Mouse (Mus musculus) NIH3T3 (cell line): ENCODE data around the gene Cers5.
"Not testable (repeated sequence)": the region's sequence is repeated elsewhere in the genome, so short reads cannot be mapped to it uniquely, and the experiment has no call there.

Experiments
- DNase-seq: peaks from one replicate; pipeline ENCODE4 v3.0.0-alpha.2; 2012; ENCODE audit warnings: low read depth

Gene Cers5

GRCm38 (mm10) chr15:99708176-99708575 is 64.5 kb downstream of the Cers5 start:
- DNase-seq, result no peak

GRCm38 (mm10) chr15:99705440-99706048 is 67.1 kb downstream of the Cers5 start, which contains the start of gene Gm17349:
Gene Gm17349, minus strand, starts transcription at chr15:99705490.
- DNase-seq, result peak; percentile 90

GRCm38 (mm10) chr15:99704881-99705280 is 67.8 kb downstream of the Cers5 start:
- DNase-seq, result peak; percentile 52

DNA sequence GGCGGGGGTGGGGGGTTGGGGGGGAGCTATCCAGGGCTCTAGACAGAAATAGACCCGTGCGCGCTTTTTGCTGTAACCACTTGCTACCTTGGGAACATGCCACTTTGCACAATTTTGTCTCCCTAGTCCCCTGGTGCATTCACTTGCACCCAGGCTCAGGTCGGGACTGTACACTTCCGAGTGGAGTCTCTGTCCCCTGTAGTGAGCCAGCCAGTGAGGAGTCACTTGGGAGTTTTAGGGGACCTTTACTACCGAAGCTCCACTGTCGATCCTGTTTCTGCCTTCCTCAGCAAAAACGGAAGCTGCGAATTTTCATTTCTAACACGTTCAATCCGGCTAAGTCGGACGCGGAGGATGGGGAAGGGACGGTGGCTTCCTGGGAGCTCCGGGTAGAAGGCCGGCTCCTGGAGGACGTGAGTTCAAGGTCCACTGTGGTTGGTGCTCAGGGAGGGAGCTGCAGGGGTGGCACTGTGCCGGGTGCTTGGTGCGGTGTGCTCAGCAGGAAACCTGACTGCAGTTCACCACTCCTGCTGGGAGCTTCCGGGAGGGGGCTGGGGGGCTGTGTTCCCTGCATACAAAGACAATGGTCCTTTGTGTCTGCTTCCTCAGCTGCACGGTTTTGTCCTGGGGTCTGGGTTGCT is 68.5 kb downstream of the Cers5 start:
- no peak for DNase-seq

GRCm38 (mm10) chr15:99703676-99704040 is 69.0 kb downstream of the Cers5 start:
- DNase-seq, result no peak

DNA sequence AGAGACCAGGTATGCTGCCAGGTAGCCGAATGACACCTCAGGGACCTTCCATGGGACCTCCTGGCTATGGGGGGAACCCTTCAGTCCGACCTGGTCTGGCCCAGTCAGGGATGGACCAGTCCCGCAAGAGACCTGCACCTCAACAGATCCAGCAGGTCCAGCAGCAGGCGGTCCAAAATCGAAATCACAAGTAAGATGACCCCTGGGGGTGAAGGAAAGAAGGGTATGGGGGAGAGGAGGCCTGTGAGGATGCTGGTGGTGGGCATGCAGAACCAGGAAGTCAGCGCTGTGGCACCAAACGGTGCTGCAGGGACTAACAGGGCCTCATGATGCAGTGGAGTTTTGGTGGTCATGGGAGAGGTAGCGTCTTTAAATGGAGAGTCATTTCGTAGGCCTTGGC is 69.6 kb downstream of the Cers5 start:
- no peak for DNase-seq

DNA sequence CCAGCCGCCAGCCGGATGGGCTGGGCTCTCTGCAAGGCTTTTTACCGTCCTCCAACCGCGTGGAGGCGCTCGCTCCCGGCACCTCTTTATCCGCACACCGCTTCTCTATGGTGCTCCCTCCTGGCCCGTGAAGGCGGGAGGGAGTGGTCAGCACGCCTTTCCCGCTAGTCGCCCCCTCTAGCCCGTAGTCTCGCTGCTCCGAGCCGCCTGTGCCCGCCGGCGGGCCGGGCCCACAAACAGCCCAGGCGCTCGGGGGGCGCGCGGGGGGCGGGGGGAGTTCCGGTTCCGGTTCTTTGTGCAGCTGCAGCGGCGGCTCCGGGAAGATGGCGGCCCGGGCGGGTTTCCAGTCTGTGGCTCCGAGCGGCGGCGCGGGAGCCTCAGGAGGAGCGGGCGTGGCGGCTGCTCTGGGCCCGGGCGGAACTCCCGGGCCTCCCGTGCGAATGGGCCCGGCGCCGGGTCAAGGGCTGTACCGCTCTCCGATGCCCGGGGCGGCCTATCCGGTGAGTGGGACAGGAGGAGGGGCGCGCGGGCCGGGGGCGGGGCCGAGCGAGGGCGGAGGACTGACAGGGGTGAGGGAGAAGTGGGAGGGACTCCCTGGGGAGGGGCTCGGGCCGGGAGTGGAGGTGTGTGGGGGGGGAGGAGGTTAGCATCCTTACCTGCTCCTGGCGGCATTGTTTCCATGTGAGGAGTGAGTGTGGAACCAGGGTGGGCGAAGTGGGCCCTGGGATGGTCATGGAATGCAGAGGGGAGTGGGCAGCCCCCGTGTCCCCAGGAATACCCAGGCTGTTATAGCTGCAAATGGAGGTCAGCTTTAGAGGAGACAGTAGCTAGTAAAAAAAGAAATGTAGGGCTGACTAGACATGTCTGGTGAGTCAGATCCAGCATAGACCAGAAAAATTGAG is 70.4 kb downstream of the Cers5 start, which contains the start of gene Smarcd1:
Gene Smarcd1, plus strand, starts transcription at position 131 of the 902 bp plus-strand sequence.
- DNase-seq, result peak; percentile 97

- DNase-seq, result not testable (repeated sequence)
Measured at GRCm38 (mm10) chr15:99701640-99701998, 71.1 kb downstream of the Cers5 start.

- no peak for DNase-seq
Measured at GRCm38 (mm10) chr15:99700219-99701106, 72.2 kb downstream of the Cers5 start.

GRCm38 (mm10) chr15:99699715-99700114 is 73.0 kb downstream of the Cers5 start:
- DNase-seq, result no peak

GRCm38 (mm10) chr15:99698533-99699085 is 74.1 kb downstream of the Cers5 start:
- DNase-seq, result no peak

- peak; percentile 40 for DNase-seq
Measured at GRCm38 (mm10) chr15:99697309-99697708, 75.4 kb downstream of the Cers5 start.

DNA sequence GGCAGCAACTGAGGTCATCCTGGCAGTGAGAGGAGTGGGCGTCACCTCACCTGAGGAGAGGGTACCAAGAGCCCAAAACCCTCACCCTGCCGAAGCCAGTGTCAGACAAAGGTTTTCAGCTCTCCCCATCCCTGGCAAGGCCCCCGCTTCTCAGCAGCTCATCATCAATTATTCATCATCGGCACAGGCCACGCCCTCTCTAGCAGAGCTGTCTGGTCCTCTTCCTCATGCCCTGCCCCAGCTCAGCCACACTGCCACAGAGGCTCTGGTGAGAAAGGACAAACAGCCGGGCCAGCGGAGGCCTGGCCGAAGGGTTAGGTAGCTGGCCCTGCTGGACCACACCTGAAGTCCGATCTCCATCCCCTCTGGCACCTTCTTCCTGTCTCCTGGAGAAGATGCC is 80.7 kb downstream of the Cers5 start:
- no peak for DNase-seq

DNA sequence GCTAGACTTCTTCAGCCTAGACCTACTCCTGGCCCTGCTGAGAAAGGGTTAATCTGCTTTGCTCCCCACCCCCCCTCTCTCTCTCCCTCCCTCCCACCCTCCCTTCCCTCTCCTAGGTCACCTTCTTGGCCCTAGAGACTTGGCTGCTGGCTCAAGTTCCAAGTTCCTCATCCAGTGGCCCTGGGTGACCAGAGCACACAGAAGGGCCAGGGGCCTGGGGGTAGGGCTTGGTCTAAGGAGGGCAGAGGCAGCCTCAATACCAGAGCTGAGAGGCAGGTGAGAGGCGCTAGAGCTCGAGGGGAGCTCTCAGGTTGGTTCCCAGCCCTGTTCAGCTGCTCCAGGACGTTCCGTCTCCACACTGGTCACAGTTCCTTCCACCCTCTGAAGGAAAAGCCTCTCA is 81.8 kb downstream of the Cers5 start:
- no peak for DNase-seq

DNA sequence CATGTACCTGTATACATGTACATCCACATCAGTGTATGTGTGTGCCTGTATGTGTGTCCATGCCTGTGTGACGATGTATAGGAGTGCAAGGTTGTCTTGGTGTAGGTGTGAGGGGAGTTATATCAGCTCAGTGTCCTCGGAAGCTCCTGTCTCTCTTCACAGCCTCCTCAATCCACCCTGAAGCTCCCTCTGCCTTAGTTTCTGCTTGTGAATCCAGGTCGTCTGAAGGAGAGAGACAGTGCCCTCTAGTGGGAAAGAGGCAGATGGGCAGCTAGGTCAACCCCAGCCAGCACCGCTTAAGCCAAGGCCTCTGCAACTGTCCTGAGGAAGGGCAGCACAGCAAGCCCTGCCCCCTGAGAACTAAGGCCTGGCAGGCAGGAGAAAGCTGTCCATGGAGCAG is 84.0 kb downstream of the Cers5 start:
- peak; percentile 88 for DNase-seq
